Mouse (Mus musculus): ENCODE results near the gene Coro2b. TPM values are rescaled to one million over a fixed set of nuclear protein-coding genes. Genes with fewer than 3 reads are reported as not detected.

Coro2b gene
- total RNA-seq, 2 experiments from 2014 or later, result 16.2 to 16.9 TPM

GRCm38 (mm10) chr9:62385727-62386518 is 150.9 kb downstream of the Coro2b start:
- DNase-seq, result no peak

- no peak for DNase-seq
Observed at GRCm38 (mm10) chr9:62385062-62385461, 151.8 kb downstream of the Coro2b start.

- DNase-seq, result no peak
Observed at GRCm38 (mm10) chr9:62382519-62383084, 154.2 kb downstream of the Coro2b start.

GRCm38 (mm10) chr9:62381402-62381913 is 155.4 kb downstream of the Coro2b start:
- DNase-seq, result peak; percentile 48

GRCm38 (mm10) chr9:62380351-62380750 is 156.5 kb downstream of the Coro2b start:
- DNase-seq, result no peak

GRCm38 (mm10) chr9:62377897-62378296 is 158.9 kb downstream of the Coro2b start:
- DNase-seq, result no peak

GRCm38 (mm10) chr9:62374276-62374675 is 162.6 kb downstream of the Coro2b start:
- no peak for DNase-seq

- peak; percentile 87 for DNase-seq
Observed at GRCm38 (mm10) chr9:62373222-62374123, 163.4 kb downstream of the Coro2b start.

GRCm38 (mm10) chr9:62372556-62373221 is 164.2 kb downstream of the Coro2b start:
- DNase-seq, result no peak

GRCm38 (mm10) chr9:62371745-62372555 is 164.9 kb downstream of the Coro2b start:
- no peak for DNase-seq

GRCm38 (mm10) chr9:62370648-62371280 is 166.1 kb downstream of the Coro2b start:
- DNase-seq, result no peak

- no peak for DNase-seq
Observed at GRCm38 (mm10) chr9:62370186-62370585, 166.7 kb downstream of the Coro2b start.

Other genes starting within 250 kb of the Coro2b start
- gene Anp32a, start 195.8 kb downstream of the Coro2b start, total RNA-seq (2021), result 100 to 1,000 TPM; 255 to 279 TPM
- gene Itga11, start 140.8 kb upstream of the Coro2b start, total RNA-seq (2021), result 1 to 10 TPM in 1 of 2 experiments, under 1 TPM in 1; 0.98 to 1.1 TPM

Data from heart, postnatal 4 days (tissue).